Mouse (Mus musculus) CH12.LX (cell line): ENCODE data around the gene Atp4b. TPM values are rescaled to one million over a fixed set of nuclear protein-coding genes. Genes with fewer than 3 reads are reported as not detected.
A peak's percentile ranks its signal among the peaks of the same experiment; 100 is the strongest.

Source experiments
- DNase-seq: peaks from one replicate; pipeline ENCODE4 v3.0.0-alpha.2; 2013; ENCODE audit errors: extremely low read depth
- H3K27ac ChIP-seq: 2 replicates; pipeline ENCODE4 v1.5.1; 2012; ENCODE audit warnings: low read depth, mild to moderate bottlenecking, control low read depth, moderate library complexity; ENCODE audit not compliant: insufficient read depth
- H3K27me3 ChIP-seq: replicated peaks from 2 replicates; pipeline ENCODE3; 2012; ENCODE audit warnings: inconsistent platforms
- H3K36me3 ChIP-seq, 2 experiments: replicated peaks in 1 of 2; 2 replicates each; pipeline versions ENCODE3 to v1.6.1; 2012; ENCODE audit warnings: inconsistent platforms in 1 of 2, low read length in 1 of 2, mild to moderate bottlenecking in 1 of 2, mixed read lengths in 1 of 2, moderate library complexity in 1 of 2; ENCODE audit not compliant: control insufficient read depth in 1 of 2, insufficient read depth in 1 of 2
- H3K4me1 ChIP-seq, 2 experiments: 2 replicates each; pipeline ENCODE4 v1.6.1; 2012; ENCODE audit warnings: inconsistent platforms in 1 of 2, moderate library complexity in 1 of 2; ENCODE audit not compliant: insufficient read depth in 2 of 2, control insufficient read depth in 1 of 2
- H3K4me2 ChIP-seq: 2 replicates; pipeline ENCODE4 v1.6.1; 2012; ENCODE audit warnings: low read depth, mild to moderate bottlenecking, control low read depth; ENCODE audit not compliant: poor library complexity, insufficient read depth, severe bottlenecking
- H3K4me3 ChIP-seq, 3 experiments: fragments of 150-350 bp in 1 of 3; sonication (generic) in 1 of 3; replicated peaks in 1 of 3; 2 replicates each; pipeline versions ENCODE3 to v1.5.1; 2011 to 2012; ENCODE audit warnings: low read depth in 2 of 3, low read length in 2 of 3, mild to moderate bottlenecking in 2 of 3, moderate library complexity in 2 of 3, control low read depth in 1 of 3, improper control_type of control experiment in 1 of 3, inconsistent platforms in 1 of 3, mixed read lengths in 1 of 3; ENCODE audit not compliant: poor library complexity in 1 of 3
- H3K79me2 ChIP-seq: replicated peaks from 2 replicates; pipeline ENCODE4 v1.6.1; 2012; ENCODE audit warnings: mild to moderate bottlenecking, moderate library complexity; ENCODE audit not compliant: control insufficient read depth, poor library complexity, insufficient read depth, severe bottlenecking; ENCODE audit errors: extremely low read depth
- H3K9ac ChIP-seq: 2 replicates; pipeline ENCODE4 v1.6.1; 2012; ENCODE audit warnings: low read depth, mild to moderate bottlenecking, control low read depth, moderate library complexity; ENCODE audit not compliant: insufficient read depth
- H3K9me3 ChIP-seq: replicated peaks from 2 replicates; pipeline ENCODE3; 2012; ENCODE audit warnings: low read length, inconsistent platforms, mixed read lengths
- BHLHE40 ChIP-seq: IDR thresholded peaks from 2 replicates; pipeline ENCODE4 v1.6.1; 2011; ENCODE audit warnings: mild to moderate bottlenecking, low read depth, low read length, improper control_type of control experiment
- CHD1 ChIP-seq: IDR thresholded peaks from 2 replicates; pipeline ENCODE4 v1.6.1; 2012; ENCODE audit warnings: low read depth, low read length, improper control_type of control experiment, inconsistent platforms
- CHD2 ChIP-seq: IDR thresholded peaks from 2 replicates; pipeline ENCODE4 v1.6.1; 2011; ENCODE audit warnings: low read length, improper control_type of control experiment
- CTCF ChIP-seq, 2 experiments: IDR thresholded peaks in 1 of 2; conservative IDR thresholded peaks in 1 of 2; 2 replicates each; pipeline ENCODE4 v1.5.1; 2011 to 2012; ENCODE audit warnings: low read depth in 2 of 2, low read length in 2 of 2, improper control_type of control experiment in 1 of 2, inconsistent platforms in 1 of 2, mild to moderate bottlenecking in 1 of 2, moderate library complexity in 1 of 2
- E2F4 ChIP-seq: IDR thresholded peaks from 2 replicates; pipeline ENCODE4 v1.6.1; 2011; ENCODE audit warnings: low read depth, low read length, improper control_type of control experiment; ENCODE audit not compliant: insufficient replicate concordance
- ELF1 ChIP-seq: IDR thresholded peaks from 2 replicates; pipeline ENCODE4 v1.6.1; 2014; ENCODE audit warnings: low read depth, mild to moderate bottlenecking, inconsistent platforms, low read length, improper control_type of control experiment
- EP300 ChIP-seq: IDR thresholded peaks from 2 replicates; pipeline ENCODE4 v1.6.1; 2011; ENCODE audit warnings: low read length, improper control_type of control experiment
- ETS1 ChIP-seq: conservative IDR thresholded peaks from 2 replicates; pipeline ENCODE4 v1.6.1; 2012; ENCODE audit warnings: low read depth, mild to moderate bottlenecking, inconsistent platforms, low read length, improper control_type of control experiment, moderate library complexity
- HCFC1 ChIP-seq: IDR thresholded peaks from 2 replicates; pipeline ENCODE4 v1.6.1; 2012; ENCODE audit warnings: low read depth, mild to moderate bottlenecking, inconsistent platforms, low read length, improper control_type of control experiment
- IRF4 ChIP-seq: IDR thresholded peaks from 2 replicates; pipeline ENCODE4 v1.6.1; 2014; ENCODE audit warnings: low read depth, mild to moderate bottlenecking, inconsistent platforms, low read length, improper control_type of control experiment
- JUN ChIP-seq: IDR thresholded peaks from 2 replicates; pipeline ENCODE4 v1.6.1; 2011; ENCODE audit warnings: low read depth, mild to moderate bottlenecking, low read length, improper control_type of control experiment, moderate library complexity; ENCODE audit not compliant: insufficient read depth
- JUND ChIP-seq: conservative IDR thresholded peaks from 2 replicates; pipeline ENCODE4 v1.6.1; 2011; ENCODE audit warnings: low read depth, low read length, improper control_type of control experiment
- KAT2A ChIP-seq: IDR thresholded peaks from 2 replicates; pipeline ENCODE4 v1.6.1; 2012; ENCODE audit warnings: low read length, improper control_type of control experiment, inconsistent platforms; ENCODE audit not compliant: insufficient replicate concordance
- MAFK ChIP-seq: IDR thresholded peaks from 2 replicates; pipeline ENCODE4 v1.6.1; 2011; ENCODE audit warnings: low read length, improper control_type of control experiment; ENCODE audit not compliant: insufficient replicate concordance
- MAX ChIP-seq: IDR thresholded peaks from 2 replicates; pipeline ENCODE4 v1.6.1; 2011; ENCODE audit warnings: low read length, improper control_type of control experiment
- MAZ ChIP-seq: IDR thresholded peaks from 2 replicates; pipeline ENCODE4 v1.6.1; 2012; ENCODE audit warnings: low read depth, mild to moderate bottlenecking, inconsistent platforms, low read length, improper control_type of control experiment, moderate library complexity
- MEF2A ChIP-seq: IDR thresholded peaks from 2 replicates; pipeline ENCODE4 v1.6.1; 2014; ENCODE audit warnings: low read depth, mild to moderate bottlenecking, inconsistent platforms, low read length, improper control_type of control experiment, borderline replicate concordance
- MXI1 ChIP-seq: IDR thresholded peaks from 2 replicates; pipeline ENCODE4 v1.6.1; 2011; ENCODE audit warnings: mild to moderate bottlenecking, low read depth, low read length, improper control_type of control experiment
- MYC ChIP-seq: IDR thresholded peaks from 2 replicates; pipeline ENCODE4 v1.6.1; 2011; ENCODE audit warnings: low read depth, mild to moderate bottlenecking, improper control_type of control experiment, low read length
- NELFE ChIP-seq: IDR thresholded peaks from 2 replicates; pipeline ENCODE4 v1.6.1; 2011; ENCODE audit warnings: low read depth, low read length, improper control_type of control experiment
- NRF1 ChIP-seq: IDR thresholded peaks from 2 replicates; pipeline ENCODE4 v1.6.1; 2014; ENCODE audit warnings: low read depth, mild to moderate bottlenecking, inconsistent platforms, low read length, improper control_type of control experiment, moderate library complexity
- POLR2AphosphoS2 ChIP-seq: IDR thresholded peaks from 2 replicates; pipeline ENCODE4 v1.6.1; 2011; ENCODE audit warnings: low read depth, low read length, improper control_type of control experiment
- RAD21 ChIP-seq: IDR thresholded peaks from 2 replicates; pipeline ENCODE4 v1.6.1; 2011; ENCODE audit warnings: low read depth, mild to moderate bottlenecking, low read length, improper control_type of control experiment, moderate library complexity
- RCOR1 ChIP-seq: conservative IDR thresholded peaks from 2 replicates; pipeline ENCODE4 v1.6.1; 2012; ENCODE audit warnings: low read depth, mild to moderate bottlenecking, inconsistent platforms, low read length, improper control_type of control experiment
- SIN3A ChIP-seq: IDR thresholded peaks from 2 replicates; pipeline ENCODE4 v1.6.1; 2012; ENCODE audit warnings: low read length, improper control_type of control experiment, inconsistent platforms
- TBP ChIP-seq: conservative IDR thresholded peaks from 2 replicates; pipeline ENCODE4 v1.6.1; 2011; ENCODE audit warnings: low read depth, low read length, improper control_type of control experiment
- TCF12 ChIP-seq: IDR thresholded peaks from 2 replicates; pipeline ENCODE4 v1.6.1; 2014; ENCODE audit warnings: low read depth, mild to moderate bottlenecking, inconsistent platforms, low read length, improper control_type of control experiment
- UBTF ChIP-seq: IDR thresholded peaks from 2 replicates; pipeline ENCODE4 v1.6.1; 2012; ENCODE audit warnings: low read depth, mild to moderate bottlenecking, inconsistent platforms, low read length, improper control_type of control experiment, moderate library complexity
- USF1 ChIP-seq: IDR thresholded peaks from 2 replicates; pipeline ENCODE4 v1.6.1; 2014; ENCODE audit warnings: low read depth, mild to moderate bottlenecking, inconsistent platforms, low read length, improper control_type of control experiment
- ZC3H11A ChIP-seq: IDR thresholded peaks from 2 replicates; pipeline ENCODE4 v1.6.1; 2012; ENCODE audit warnings: low read depth, mild to moderate bottlenecking, inconsistent platforms, low read length, improper control_type of control experiment
- ZKSCAN1 ChIP-seq: IDR thresholded peaks from 2 replicates; pipeline ENCODE4 v1.6.1; 2012; ENCODE audit warnings: low read depth, inconsistent platforms, low read length, improper control_type of control experiment, borderline replicate concordance
- ZMIZ1 ChIP-seq: IDR thresholded peaks from 2 replicates; pipeline ENCODE4 v1.6.1; 2012; ENCODE audit warnings: low read depth, mild to moderate bottlenecking, inconsistent platforms, low read length, improper control_type of control experiment
- ZNF384 ChIP-seq: IDR thresholded peaks from 2 replicates; pipeline ENCODE4 v1.6.1; 2012; ENCODE audit warnings: low read depth, low read length, improper control_type of control experiment, inconsistent platforms
- dilution Hi-C: fragments of 300-500 bp; cut with MboI; formaldehyde crosslinking; loops from 2 replicates; pipeline ENCODE4 v1.14.3; 2020; ENCODE audit warnings: low sequenced_read_pairs; ENCODE audit not compliant: extremely low pct_unique_long_range_greater_than_20kb, extremely low pct_ligation_motif_present
- in situ Hi-C: fragments of 300-500 bp; cut with MboI; formaldehyde crosslinking; loops from 3 replicates; pipeline ENCODE4 v1.14.3; 2019; ENCODE audit warnings: low sequenced_read_pairs, low pct_ligation_motif_present, low pct_unique_long_range_greater_than_20kb, mixed read lengths
- polyA plus RNA-seq: library from polyadenylated mRNA; unstranded; fragments of >175 nt; gene quantifications from 2 replicates; pipeline ENCODE4 v1.2.1, GENCODE M21; 2012; ENCODE audit warnings: low read depth; ENCODE audit not compliant: insufficient read length
- total RNA-seq, 2 experiments: library from RNA; depleted of rRNA; stranded (reverse); fragments of 300-350 nt in 1 of 2; fragments of >200 nt in 1 of 2; gene quantifications; 2 replicates each; pipeline ENCODE4 v1.2.3; 2012 to 2014

Gene Atp4b
- total and polyA plus RNA-seq, 3 experiments: not detected

DNA sequence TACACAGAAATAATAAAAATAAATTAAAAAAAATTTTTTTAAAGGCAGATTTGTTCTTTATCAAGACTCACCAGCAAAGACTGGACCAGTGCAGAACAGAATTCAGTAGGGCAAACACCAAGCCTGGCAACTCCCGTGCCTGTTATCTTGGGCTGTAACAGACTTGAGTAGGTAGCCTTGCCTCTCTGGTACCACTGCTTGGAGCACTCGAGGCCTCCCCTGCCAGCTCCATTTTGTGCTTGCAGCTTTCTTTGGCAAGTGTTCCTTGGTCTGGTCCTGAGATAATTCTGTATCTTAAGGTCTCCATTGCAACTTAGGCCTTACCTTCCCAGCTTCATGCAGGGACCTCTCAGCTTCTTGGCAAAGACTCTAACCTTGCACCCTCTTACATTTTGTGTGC is 54.3 kb downstream of the Atp4b start:
- Histone ChIP-seq H3K79me2 (peaks cover 82% of the 10 kb centered on the region), H3K9me3 (no peaks in the 10 kb centered on the region), H3K36me3 (peaks cover 51 to 71% of the 10 kb centered on the region in 2 experiments), H3K4me1 (peaks cover 28 to 70% of the 10 kb centered on the region in 2 experiments), H3K27ac (no peak overlapping the region), H3K4me3 (no peak overlapping the region), H3K4me2 (no peak overlapping the region), H3K27me3 (no peaks in the 10 kb centered on the region), H3K9ac (no peak overlapping the region)
- peak; percentile 33; the same call in 1 of the 2 replicates for TF ChIP-seq POLR2AphosphoS2
- TF ChIP-seq ZKSCAN1: no peak
- in situ Hi-C loops (loop anchor here (5.0 kb wide), 1 partner anchor 40 kb away; no protein-coding TSS in a partner anchor), dilution Hi-C loops (no loop called here)
- no peak for DNase-seq

- DNase-seq: peak; percentile 48
- dilution Hi-C loops (no loop called here), in situ Hi-C loops (loop anchor here (5.0 kb wide), 1 partner anchor 42 kb away; no protein-coding TSS in a partner anchor)
- peak overlapping the region; percentile 99 for H3K9ac ChIP-seq
- peaks cover 66% of the 10 kb centered on the region for H3K79me2 ChIP-seq
- H3K4me3 ChIP-seq: peak overlapping the region; percentile 29 to 86 (median 71)
- H3K27ac ChIP-seq: peak overlapping the region; percentile 65
- H3K9me3 ChIP-seq: no peaks in the 10 kb centered on the region
- H3K27me3 ChIP-seq: no peaks in the 10 kb centered on the region
- H3K36me3 ChIP-seq: peaks cover 34 to 55% of the 10 kb centered on the region in 2 experiments
- peaks cover 25 to 68% of the 10 kb centered on the region in 2 experiments for H3K4me1 ChIP-seq
- peak overlapping the region; percentile 74 for H3K4me2 ChIP-seq
- TF ChIP-seq POLR2AphosphoS2: peak; percentile 66
- TF ChIP-seq IRF4: no peak
- no peak for TF ChIP-seq NELFE
- TF ChIP-seq KAT2A: no peak
- no peak for TF ChIP-seq USF1
- no peak for TF ChIP-seq MAZ
- no peak for TF ChIP-seq ELF1
- no peak for TF ChIP-seq TBP
- TF ChIP-seq SIN3A: peak; percentile 61; the same call in 1 of the 2 replicates
- TF ChIP-seq CTCF (conservative IDR thresholded peaks at IDR 0.05 in 1 of 2, IDR thresholded peaks at IDR 0.05 in 1 of 2; ENCODE audit: low read depth in 2 of 2, low read length in 2 of 2): no peak
- TF ChIP-seq ZMIZ1: no peak
- no peak for TF ChIP-seq E2F4
- TF ChIP-seq NRF1: peak; percentile 53
- no peak for TF ChIP-seq ZKSCAN1
- TF ChIP-seq ZC3H11A: no peak
- TF ChIP-seq UBTF: no peak
- TF ChIP-seq HCFC1: no peak
- no peak for TF ChIP-seq RAD21
- peak; percentile 69 for TF ChIP-seq MAX
- TF ChIP-seq MYC: peak; percentile 86
- TF ChIP-seq ZNF384: no peak
- TF ChIP-seq ETS1: peak; percentile 67
- peak; percentile 89 for TF ChIP-seq MXI1
- TF ChIP-seq CHD1: no peak
- TF ChIP-seq JUND: no peak
- TF ChIP-seq CHD2: no peak
- TF ChIP-seq BHLHE40: peak; percentile 72
- TF ChIP-seq JUN: no peak
- no peak for TF ChIP-seq EP300
- TF ChIP-seq RCOR1: no peak
- peak; percentile 96 for TF ChIP-seq MAFK
- no peak for TF ChIP-seq TCF12
- no peak for TF ChIP-seq MEF2A
These were observed 56.0 kb downstream of the Atp4b start for GRCm38 (mm10) chr8:13340650-13341049.
